Mouse (Mus musculus): ENCODE results near the gene Ttc25. TPM values are rescaled to one million over a fixed set of nuclear protein-coding genes. Genes with fewer than 3 reads are reported as not detected.
"Not testable (repeated sequence)": the region's sequence is repeated elsewhere in the genome, so short reads cannot be mapped to it uniquely, and the experiment has no call there.

Gene Ttc25
- total and polyA plus RNA-seq, 2 experiments = 0.04 to 0.28 TPM

- Histone ChIP-seq H3K27ac (replicated peaks; ENCODE audit: insufficient read depth, low read depth, low read length) (no peak overlapping the region), H3K4me3 (ENCODE audit: insufficient read depth, low read depth, low read length) (no peak overlapping the region), H3K4me1 (ENCODE audit: control insufficient read depth, insufficient read depth, low read length) (no peaks in the 10 kb centered on the region), H3K27me3 (ENCODE audit: control insufficient read depth, insufficient read depth, low read length) (no peaks in the 10 kb centered on the region), H3K36me3 (ENCODE audit: control insufficient read depth, insufficient read depth, low read length) (peaks cover 18% of the 10 kb centered on the region), H3K9ac (ENCODE audit: low read depth, low read length) (no peak overlapping the region), H3K79me2 (ENCODE audit: control insufficient read depth, insufficient read depth, low read length) (no peaks in the 10 kb centered on the region)
- TF ChIP-seq CTCF (IDR thresholded peaks at IDR 0.05; ENCODE audit: low read depth, low read length) (no peak), POLR2A (IDR thresholded peaks at IDR 0.05; ENCODE audit: extremely low read depth, insufficient read depth, low read length) (no peak)
- DNase-seq (ENCODE audit: extremely low read depth, low read depth, low spot score) = no peak
- 92% methylated on average over 13 of the region's 13 CpGs for WGBS
Measured at GRCm38 (mm10) chr11:100580275-100580674, 34.9 kb downstream of the Ttc25 start.

- H3K27me3 ChIP-seq (ENCODE audit: control insufficient read depth, insufficient read depth, low read length) = no peaks in the 10 kb centered on the region
- TF ChIP-seq POLR2A (IDR thresholded peaks at IDR 0.05; ENCODE audit: extremely low read depth, insufficient read depth, low read length) (no peak), CTCF (IDR thresholded peaks at IDR 0.05; ENCODE audit: low read depth, low read length) (no peak)
- H3K36me3 ChIP-seq (ENCODE audit: control insufficient read depth, insufficient read depth, low read length) = peaks cover 32% of the 10 kb centered on the region
- 73% methylated on average over 4 of the region's 4 CpGs for WGBS
- no peak overlapping the region for H3K4me3 ChIP-seq (ENCODE audit: insufficient read depth, low read depth, low read length)
- H3K79me2 ChIP-seq (ENCODE audit: control insufficient read depth, insufficient read depth, low read length) = no peaks in the 10 kb centered on the region
- no peak overlapping the region for H3K9ac ChIP-seq (ENCODE audit: low read depth, low read length)
- H3K27ac ChIP-seq (replicated peaks; ENCODE audit: insufficient read depth, low read depth, low read length) = no peak overlapping the region
- no peak for DNase-seq (ENCODE audit: extremely low read depth, low read depth, low spot score)
- no peaks in the 10 kb centered on the region for H3K4me1 ChIP-seq (ENCODE audit: control insufficient read depth, insufficient read depth, low read length)
Measured at GRCm38 (mm10) chr11:100581756-100582155, 36.3 kb downstream of the Ttc25 start.

GRCm38 (mm10) chr11:100582413-100582812 lies 37.0 kb downstream of the Ttc25 start:
- H3K36me3 ChIP-seq (ENCODE audit: control insufficient read depth, insufficient read depth, low read length) = peaks cover 35% of the 10 kb centered on the region
- not testable (repeated sequence) for H3K27ac ChIP-seq (replicated peaks; ENCODE audit: insufficient read depth, low read depth, low read length); H3K9ac ChIP-seq (ENCODE audit: low read depth, low read length); H3K4me1 ChIP-seq (ENCODE audit: control insufficient read depth, insufficient read depth, low read length); H3K4me3 ChIP-seq (ENCODE audit: insufficient read depth, low read depth, low read length); H3K79me2 ChIP-seq (ENCODE audit: control insufficient read depth, insufficient read depth, low read length); H3K27me3 ChIP-seq (ENCODE audit: control insufficient read depth, insufficient read depth, low read length); DNase-seq (ENCODE audit: extremely low read depth, low read depth, low spot score)
- WGBS = 100% methylated on average over 1 of the region's 1 CpGs

GRCm38 (mm10) chr11:100582836-100583235 lies 37.4 kb downstream of the Ttc25 start:
- H3K27me3 ChIP-seq (ENCODE audit: control insufficient read depth, insufficient read depth, low read length) = no peaks in the 10 kb centered on the region
- no peaks in the 10 kb centered on the region for H3K79me2 ChIP-seq (ENCODE audit: control insufficient read depth, insufficient read depth, low read length)
- H3K27ac ChIP-seq (replicated peaks; ENCODE audit: insufficient read depth, low read depth, low read length) = no peak overlapping the region
- no peak overlapping the region for H3K9ac ChIP-seq (ENCODE audit: low read depth, low read length)
- DNase-seq (ENCODE audit: extremely low read depth, low read depth, low spot score) = no peak
- H3K4me3 ChIP-seq (ENCODE audit: insufficient read depth, low read depth, low read length) = no peak overlapping the region
- no peak for TF ChIP-seq CTCF (IDR thresholded peaks at IDR 0.05; ENCODE audit: low read depth, low read length)
- no peak for TF ChIP-seq POLR2A (IDR thresholded peaks at IDR 0.05; ENCODE audit: extremely low read depth, insufficient read depth, low read length)
- no peaks in the 10 kb centered on the region for H3K4me1 ChIP-seq (ENCODE audit: control insufficient read depth, insufficient read depth, low read length)
- H3K36me3 ChIP-seq (ENCODE audit: control insufficient read depth, insufficient read depth, low read length) = peaks cover 39% of the 10 kb centered on the region
- WGBS = 63% methylated on average over 2 of the region's 2 CpGs

- no peaks in the 10 kb centered on the region for H3K27me3 ChIP-seq (ENCODE audit: control insufficient read depth, insufficient read depth, low read length)
- H3K4me3 ChIP-seq (ENCODE audit: insufficient read depth, low read depth, low read length) = no peak overlapping the region
- no peak for TF ChIP-seq POLR2A (IDR thresholded peaks at IDR 0.05; ENCODE audit: extremely low read depth, insufficient read depth, low read length)
- no peak for TF ChIP-seq CTCF (IDR thresholded peaks at IDR 0.05; ENCODE audit: low read depth, low read length)
- no peaks in the 10 kb centered on the region for H3K4me1 ChIP-seq (ENCODE audit: control insufficient read depth, insufficient read depth, low read length)
- H3K27ac ChIP-seq (replicated peaks; ENCODE audit: insufficient read depth, low read depth, low read length) = no peak overlapping the region
- no peak overlapping the region for H3K9ac ChIP-seq (ENCODE audit: low read depth, low read length)
- peaks cover 54% of the 10 kb centered on the region for H3K36me3 ChIP-seq (ENCODE audit: control insufficient read depth, insufficient read depth, low read length)
- 89% methylated on average over 7 of the region's 7 CpGs for whole genome bisulfite sequencing
- no peak for DNase-seq (ENCODE audit: extremely low read depth, low read depth, low spot score)
- H3K79me2 ChIP-seq (ENCODE audit: control insufficient read depth, insufficient read depth, low read length) = no peaks in the 10 kb centered on the region
Measured at GRCm38 (mm10) chr11:100584561-100584961, 39.2 kb downstream of the Ttc25 start.

- H3K9ac ChIP-seq (ENCODE audit: low read depth, low read length) = no peak overlapping the region
- no peak overlapping the region for H3K4me3 ChIP-seq (ENCODE audit: insufficient read depth, low read depth, low read length)
- no peak overlapping the region for H3K27ac ChIP-seq (replicated peaks; ENCODE audit: insufficient read depth, low read depth, low read length)
- H3K36me3 ChIP-seq (ENCODE audit: control insufficient read depth, insufficient read depth, low read length) = peaks cover 60% of the 10 kb centered on the region
- no peaks in the 10 kb centered on the region for H3K4me1 ChIP-seq (ENCODE audit: control insufficient read depth, insufficient read depth, low read length)
- H3K79me2 ChIP-seq (ENCODE audit: control insufficient read depth, insufficient read depth, low read length) = no peaks in the 10 kb centered on the region
- TF ChIP-seq POLR2A (IDR thresholded peaks at IDR 0.05; ENCODE audit: extremely low read depth, insufficient read depth, low read length) (no peak), CTCF (IDR thresholded peaks at IDR 0.05; ENCODE audit: low read depth, low read length) (no peak)
- DNase-seq (ENCODE audit: extremely low read depth, low read depth, low spot score) = no peak
- H3K27me3 ChIP-seq (ENCODE audit: control insufficient read depth, insufficient read depth, low read length) = no peaks in the 10 kb centered on the region
- WGBS = 97% methylated on average over 3 of the region's 3 CpGs
Measured at GRCm38 (mm10) chr11:100585148-100585547, 39.7 kb downstream of the Ttc25 start.
